Mouse (Mus musculus): Measurements from ENCODE around the gene Zdhhc1. TPM values are rescaled to one million over a fixed set of nuclear protein-coding genes. Genes with fewer than 3 reads are reported as not detected.

The Zdhhc1 gene
- total RNA-seq, 2 experiments from 2014 or later: 12.8 to 13.6 TPM

DNA sequence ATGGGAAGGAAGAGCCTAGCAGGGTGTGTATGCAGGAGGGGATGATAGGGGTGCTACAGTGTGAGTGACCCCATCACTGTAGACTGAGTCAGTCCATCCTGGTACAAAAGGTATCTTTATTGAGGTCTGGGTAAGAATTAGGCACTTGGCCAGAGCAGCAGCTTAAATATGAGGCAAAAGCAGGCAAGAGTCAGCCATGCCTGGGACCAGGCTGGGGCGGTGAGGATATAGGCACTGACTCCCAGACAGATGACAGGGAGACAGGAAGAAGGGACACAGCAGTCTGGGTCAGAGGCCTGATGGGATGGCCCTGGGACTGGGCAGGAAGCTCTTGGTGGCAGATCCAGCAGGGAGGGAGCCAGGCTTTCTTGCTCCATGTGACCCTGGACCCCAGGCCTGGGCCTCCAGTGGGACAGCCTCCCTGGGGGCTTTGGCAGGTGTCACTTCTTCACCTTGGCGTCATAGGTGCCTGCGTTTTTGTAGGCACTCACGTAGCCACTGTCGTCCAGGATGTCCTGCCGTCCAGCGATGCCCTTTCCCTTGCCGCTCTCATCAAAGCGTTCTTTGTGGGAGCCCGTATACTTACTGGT lies 29.2 kb downstream of the Zdhhc1 start:
- intact Hi-C loops (cut with DNase I): no loop called here
- no peak for DNase-seq (ENCODE audit: low spot score)

DNA sequence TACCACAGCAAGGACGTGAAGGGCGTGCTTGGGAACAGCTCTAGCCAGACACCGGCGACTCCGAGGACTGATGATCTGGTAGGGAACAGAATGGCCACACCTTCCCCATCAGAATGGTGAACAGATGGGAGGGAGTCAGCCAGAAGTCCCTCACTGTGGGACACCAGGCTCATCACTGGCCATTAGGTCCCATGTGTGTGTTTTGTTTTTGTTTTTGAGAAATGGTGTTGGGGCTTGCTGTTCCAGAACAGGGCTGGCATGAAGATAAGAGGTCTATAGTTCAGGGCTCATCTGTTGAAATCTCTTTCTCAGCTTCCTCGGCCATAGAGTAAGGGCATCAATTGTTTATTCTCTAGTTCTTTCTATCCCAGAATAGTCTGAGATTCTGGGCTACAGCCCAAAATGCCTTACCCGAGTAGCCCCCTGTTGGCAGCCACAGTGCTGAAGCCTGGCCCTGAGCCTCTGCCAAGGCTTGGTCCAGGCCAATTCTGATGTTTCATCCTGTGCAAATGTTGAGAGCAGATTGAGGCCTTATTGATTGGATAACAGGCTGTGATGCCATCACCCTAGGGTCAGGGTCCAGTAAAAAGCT lies 29.9 kb downstream of the Zdhhc1 start:
- intact Hi-C loops (cut with DNase I): no loop called here
- DNase-seq (ENCODE audit: low spot score): no peak

DNA sequence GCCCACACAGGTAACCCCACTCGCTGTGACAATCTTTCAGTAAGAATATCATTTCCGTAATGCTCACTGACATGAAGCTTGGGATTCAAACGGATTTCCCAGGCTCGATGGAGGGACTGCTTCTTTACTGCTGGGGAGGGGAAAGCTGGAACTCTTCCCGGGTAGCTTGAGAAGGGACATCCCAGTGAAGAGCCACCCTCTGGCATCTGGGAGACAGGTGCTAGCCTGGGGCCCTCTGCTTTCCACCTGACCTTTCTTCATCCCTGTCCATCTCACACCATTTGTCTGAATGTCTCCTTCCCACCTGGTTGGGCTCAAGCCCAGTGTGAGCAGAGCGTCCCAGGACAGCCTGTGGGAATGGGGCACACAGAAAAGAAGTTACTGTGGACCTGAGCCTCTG lies 30.5 kb downstream of the Zdhhc1 start:
- DNase-seq (ENCODE audit: low spot score): no peak
- intact Hi-C loops (cut with DNase I): no loop called here

DNA sequence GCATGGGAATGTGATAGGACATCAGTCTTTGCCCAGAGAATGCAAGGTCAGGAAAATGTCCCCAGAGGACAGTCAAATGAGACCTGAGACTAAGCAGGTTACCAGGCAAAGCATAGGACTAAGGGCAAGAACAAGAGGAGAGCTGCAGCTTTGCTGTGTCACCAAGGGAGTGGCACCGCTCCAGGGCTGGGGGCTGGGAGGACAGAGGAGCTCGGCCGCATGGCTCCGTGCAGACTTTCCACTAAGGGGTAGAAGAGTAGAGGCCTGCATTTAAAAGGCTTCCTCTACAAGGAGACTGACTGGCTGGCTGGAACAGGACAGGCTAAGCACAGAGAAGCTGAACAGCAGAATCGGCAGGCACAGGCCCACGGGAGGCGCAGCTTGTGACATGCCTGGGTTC lies 32.1 kb downstream of the Zdhhc1 start:
- intact Hi-C loops (cut with DNase I): no loop called here
- DNase-seq (ENCODE audit: low spot score): no peak

DNA sequence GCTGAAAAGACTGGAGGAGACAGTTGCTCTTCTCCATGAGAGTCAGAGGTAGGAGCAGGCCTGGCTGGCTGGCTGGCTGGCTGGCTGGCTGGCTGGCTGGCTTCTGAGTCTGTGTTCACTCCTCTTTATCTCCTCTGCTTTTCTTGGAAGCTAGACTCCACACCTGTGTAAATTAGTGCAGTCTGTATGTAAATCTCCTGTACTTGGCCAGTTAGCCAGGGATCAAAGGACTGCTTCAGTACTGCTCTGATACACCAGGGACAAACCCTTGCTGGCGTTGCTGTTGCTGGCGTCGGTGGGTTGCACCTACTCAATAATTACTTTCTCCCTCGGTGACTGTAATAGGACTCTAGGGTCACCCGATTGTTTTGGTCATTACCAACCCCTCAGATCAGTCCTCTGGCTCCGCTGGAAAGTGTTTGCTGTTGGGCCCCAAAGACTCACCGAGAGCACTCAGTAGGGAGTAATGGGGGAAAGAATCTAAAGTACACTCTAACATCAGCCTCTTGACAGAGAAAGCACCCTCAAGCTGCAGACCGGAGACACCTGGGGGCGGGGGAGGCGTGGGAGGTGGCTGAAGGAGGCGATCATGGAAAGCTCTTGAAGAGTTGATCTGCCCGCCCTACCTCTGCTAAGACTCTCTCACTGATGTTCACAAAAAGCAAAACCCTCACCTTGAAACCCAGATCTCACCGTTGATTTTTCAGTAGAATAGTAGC lies 35.5 kb downstream of the Zdhhc1 start:
- DNase-seq (ENCODE audit: low spot score): no peak
- intact Hi-C loops (cut with DNase I): no loop called here

DNA sequence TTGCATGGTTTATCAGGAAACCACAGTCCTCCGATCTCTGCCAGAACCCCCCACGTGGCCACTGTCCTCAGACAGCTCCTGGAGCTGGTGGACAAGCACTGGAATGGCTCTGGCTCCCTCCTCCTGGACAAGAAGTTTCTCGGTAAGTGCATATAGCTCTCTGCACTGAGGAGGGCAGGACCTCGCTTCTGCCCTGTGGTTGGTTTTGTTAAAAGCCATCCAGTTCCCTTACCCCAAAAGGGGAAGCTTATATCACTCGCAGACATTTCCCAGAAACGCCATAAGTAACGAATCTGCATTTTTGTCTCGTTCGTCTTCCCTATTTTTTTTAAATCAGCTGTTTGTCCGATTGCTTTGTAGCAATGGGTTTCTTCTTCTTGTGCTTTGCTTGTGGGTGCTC lies 41.5 kb downstream of the Zdhhc1 start:
- intact Hi-C loops (cut with DNase I): no loop called here
- no peak for DNase-seq (ENCODE audit: low spot score)

DNA sequence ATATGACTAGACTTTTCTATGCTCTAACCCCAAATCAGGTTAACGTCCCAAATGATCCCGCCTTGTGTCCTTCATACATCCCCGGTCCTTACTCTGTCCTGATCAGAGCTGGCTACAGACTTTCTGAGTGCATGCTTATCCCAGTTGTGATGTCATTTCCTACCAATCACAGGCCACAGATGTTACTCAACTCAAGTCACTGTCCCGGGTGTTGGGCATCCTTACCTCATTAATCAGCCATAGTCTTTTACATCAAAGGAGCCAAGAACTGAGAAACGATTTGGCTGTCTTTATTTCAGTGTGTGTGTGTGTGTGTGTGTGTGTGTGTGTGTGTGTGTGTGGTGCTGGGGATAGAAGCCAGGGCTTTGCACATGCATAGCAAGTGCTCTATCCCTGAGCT lies 42.6 kb downstream of the Zdhhc1 start:
- intact Hi-C loops (cut with DNase I): no loop called here
- no peak for DNase-seq (ENCODE audit: low spot score)

DNA sequence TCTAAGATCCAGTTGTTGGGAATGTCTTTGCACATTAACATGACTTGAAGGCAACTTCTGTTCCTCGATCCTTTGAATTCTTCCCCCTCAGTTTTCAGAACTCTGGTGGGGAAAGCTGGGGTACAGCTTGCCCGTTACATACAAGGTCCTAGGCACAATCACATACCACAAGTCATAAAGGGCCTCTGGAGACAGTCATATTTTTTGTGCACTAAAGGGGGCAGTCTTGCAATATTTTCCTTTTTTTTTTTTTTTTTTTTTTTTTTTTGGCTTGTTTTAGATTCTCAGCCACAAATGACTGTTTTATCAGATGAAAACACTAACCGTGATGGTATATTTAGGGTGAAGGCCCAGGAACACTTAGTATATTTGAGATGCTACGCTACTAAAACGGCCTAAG lies 43.4 kb downstream of the Zdhhc1 start:
- intact Hi-C loops (cut with DNase I): no loop called here
- no peak for DNase-seq (ENCODE audit: low spot score)

DNA sequence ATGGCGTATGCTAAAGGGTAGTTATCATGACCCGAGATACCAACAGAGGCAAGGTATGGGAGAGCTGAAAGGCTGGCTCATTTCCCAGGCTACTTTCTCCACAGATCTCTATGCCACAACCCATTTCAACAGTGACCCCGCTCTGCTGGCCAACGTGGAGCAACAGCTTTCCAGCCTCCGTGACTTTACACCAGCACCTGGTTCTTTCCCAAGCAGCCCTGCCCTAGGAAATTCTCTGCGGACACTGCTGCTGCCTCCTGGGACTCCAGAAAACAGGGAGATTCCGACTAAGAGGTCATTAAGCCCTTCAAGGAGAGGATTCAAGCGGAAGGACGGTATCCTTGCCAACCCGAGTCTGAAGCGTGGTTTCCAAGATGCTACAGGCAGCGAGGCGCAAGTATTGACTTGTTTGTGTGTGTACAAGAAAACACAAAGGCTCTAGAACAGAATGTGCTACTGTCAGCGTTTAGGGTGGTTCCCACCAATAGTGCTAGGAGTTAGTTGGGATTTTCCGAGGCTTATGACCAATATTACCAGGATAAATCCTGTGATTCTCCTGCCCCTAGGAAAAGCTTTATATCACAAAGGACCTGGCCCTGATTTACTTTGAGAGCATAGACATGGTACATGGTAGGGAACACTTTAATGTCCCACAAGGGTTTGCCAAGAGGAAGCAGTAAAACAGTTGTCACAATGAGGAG lies 44.6 kb downstream of the Zdhhc1 start:
- DNase-seq (ENCODE audit: low spot score): no peak
- intact Hi-C loops (cut with DNase I): no loop called here

DNA sequence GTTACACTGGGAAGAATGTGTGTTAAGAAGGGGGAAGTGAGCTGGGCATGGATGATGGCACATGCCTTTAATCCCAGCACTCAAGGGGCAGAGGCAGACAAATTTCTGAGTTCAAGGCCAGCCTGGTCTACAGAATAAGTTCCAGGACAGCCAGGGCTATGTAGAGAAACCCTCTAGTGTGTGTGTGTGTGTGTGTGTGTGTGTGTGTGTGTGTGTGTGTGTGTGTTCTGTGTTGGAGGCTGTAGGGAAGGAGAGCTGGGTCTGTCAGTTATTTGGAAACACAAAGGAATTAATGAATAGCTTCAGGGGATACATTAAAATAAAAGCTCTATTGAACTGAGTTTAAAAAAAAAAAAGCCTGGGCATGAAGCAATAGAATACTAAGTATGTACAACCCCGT lies 45.7 kb downstream of the Zdhhc1 start:
- no peak for DNase-seq (ENCODE audit: low spot score)
- intact Hi-C loops (cut with DNase I): no loop called here

DNA sequence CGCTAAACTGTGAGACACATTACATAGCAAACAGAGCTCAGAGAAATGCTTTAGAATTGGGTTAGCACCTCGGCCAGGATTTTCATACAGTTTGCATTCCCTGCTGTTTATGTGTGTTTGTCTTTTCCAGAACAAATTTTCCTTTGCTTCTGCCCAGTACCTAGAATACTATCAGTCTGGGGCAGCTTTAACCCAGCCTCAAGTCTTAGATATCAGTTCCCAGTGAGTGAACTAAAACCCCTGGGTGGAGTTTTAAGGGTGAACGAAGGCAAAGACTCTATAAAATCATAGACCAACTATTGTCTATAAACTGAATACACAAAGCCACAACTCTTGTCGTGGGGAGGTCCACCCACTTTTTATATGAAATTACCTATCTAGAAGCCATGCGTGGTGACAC lies 48.1 kb downstream of the Zdhhc1 start:
- DNase-seq (ENCODE audit: low spot score): no peak
- intact Hi-C loops (cut with DNase I): no loop called here

DNA sequence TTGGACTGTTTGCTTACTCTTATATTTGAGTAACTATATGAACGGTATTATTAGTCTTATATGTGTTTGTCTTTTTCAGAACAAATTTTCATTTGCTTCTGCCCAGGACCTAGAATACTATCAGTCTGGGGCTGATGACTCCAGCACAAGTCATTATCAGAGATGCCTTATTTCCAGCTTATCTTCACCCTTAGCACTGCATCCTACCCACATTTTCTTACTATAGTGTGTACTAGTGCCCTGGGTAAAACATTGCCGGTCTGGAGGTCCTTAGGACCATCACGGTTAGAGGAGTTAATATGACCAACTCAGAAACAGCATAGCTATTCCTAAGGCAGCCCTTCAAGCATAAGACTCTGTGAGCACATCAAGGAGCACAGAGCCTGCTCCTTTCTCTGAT lies 48.5 kb downstream of the Zdhhc1 start:
- intact Hi-C loops (cut with DNase I): no loop called here

DNA sequence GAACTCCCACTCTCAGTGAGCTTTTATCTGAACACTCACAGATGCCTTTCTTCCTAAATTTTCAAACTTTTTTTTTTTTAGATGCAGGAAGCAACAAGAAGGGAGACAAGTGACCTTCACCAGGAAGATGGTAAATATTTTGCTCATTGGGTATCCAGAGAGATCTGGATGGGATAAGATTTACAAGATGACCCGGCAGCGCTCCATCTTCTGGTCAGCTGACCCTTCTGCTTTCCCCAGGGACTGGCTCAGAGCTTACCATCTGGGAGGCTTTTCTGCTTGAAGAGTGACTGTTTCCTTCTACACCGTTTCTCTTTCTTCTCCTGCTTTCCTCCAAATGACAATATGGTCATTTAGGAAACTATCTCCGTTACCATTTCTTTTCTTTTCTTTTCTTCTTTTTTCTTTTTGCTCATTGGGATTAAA lies 50.6 kb downstream of the Zdhhc1 start:
- intact Hi-C loops (cut with DNase I): no loop called here
- peak; percentile 16 for DNase-seq (ENCODE audit: low spot score)

More for the DNA sequence above, 48.5 kb downstream of the Zdhhc1 start:
- DNase-seq (ENCODE audit: low spot score): no peak

DNA sequence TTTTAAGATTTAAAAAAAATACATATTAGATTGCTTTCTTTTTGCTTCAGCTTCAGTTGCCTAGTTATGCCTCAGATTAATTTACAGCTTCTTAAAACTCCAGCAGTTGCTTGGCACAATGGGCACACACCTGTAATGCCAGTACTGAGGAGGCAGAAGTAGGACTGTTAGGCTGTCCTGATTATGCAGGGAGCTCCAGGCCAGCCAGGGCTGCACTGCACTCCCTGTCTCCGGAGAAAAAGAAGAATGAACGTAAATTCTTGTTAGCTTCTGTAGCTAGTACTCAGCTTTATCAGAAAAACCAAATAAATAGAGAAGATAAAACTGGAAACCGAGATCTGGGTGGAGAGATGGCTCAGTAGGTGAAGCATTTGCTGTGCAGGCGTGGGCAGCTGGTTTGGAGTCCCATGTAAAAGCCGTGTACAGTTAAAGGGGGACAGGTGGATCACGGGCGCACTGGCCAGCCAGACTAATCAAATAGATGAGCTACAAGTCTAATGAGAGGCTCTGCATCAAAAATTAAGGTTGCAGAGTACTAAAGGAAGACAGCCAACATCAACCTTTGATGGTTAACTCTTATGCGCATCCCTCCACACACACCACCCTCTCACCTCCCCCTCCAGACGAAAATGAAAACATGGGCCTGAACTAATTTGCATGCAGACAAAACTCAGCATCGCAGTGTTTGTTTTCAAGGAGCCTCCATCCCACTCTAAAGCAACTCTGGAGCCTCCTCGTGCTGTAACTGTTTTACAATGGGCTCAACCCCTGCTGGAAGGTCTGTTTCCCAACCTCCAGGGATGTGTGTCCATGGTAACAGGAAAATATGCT lies 51.2 kb downstream of the Zdhhc1 start:
- intact Hi-C loops (cut with DNase I): no loop called here
- no peak for DNase-seq (ENCODE audit: low spot score)

DNA sequence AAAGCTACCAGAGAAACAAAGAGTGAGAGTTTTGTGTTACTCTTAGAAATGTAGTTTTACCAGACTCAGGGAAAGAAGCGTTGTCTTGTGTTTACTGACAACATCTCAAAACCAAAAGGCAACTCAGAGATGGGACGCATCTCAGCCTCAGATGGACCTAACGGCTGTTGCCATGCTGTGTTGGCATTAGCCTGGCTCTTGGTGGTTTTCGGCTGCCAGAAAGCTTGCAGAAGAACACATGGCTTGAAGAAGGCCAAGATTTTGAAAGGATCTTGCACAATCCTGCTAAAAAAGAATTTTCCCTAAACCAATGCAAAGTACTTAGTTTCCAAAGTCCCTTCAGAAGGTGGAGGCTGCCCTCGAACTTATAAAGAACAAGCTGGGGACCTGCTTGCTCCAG lies 54.0 kb downstream of the Zdhhc1 start:
- DNase-seq (ENCODE audit: low spot score): no peak
- intact Hi-C loops (cut with DNase I): no loop called here

DNA sequence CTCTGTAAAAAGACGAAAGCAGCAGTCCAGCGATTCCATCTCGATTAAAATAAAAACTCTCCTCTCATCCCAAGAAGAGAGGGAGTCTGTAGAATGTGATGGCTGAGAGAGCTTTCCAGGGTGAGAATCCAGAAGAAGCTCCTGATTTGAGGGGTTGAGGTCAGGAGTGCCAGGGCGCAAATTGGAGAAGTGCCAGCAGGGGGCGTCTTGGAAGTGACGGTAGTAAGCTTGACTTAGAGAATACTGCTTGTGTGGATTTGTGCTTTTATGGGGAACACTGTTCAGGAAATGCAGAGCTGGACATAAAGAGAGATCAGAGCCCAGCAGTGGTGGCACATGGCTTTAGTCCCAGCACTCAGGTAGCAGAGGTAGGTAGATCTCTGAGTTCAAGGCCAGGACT lies 55.3 kb downstream of the Zdhhc1 start:
- intact Hi-C loops (cut with DNase I): no loop called here
- no peak for DNase-seq (ENCODE audit: low spot score)

DNA sequence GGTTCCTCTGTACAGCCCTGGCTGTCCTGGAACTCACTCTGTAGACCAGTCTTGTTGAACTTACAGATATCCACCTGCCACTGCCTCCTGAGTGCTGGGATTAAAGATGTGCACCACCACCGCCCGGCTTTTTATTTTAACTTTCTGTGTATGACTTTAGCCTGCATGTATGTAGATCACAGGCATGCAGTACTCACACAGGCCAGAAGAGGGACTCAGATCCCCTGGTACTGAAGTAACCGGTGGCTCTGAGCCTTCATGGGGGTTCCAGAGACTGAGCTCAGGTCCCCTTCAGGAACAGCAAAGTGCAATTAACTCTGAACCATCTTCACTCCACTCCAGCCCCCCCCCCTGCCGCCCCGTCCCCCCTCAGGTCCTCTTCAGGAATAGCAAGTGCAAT lies 57.8 kb downstream of the Zdhhc1 start:
- DNase-seq (ENCODE audit: low spot score): no peak
- intact Hi-C loops (cut with DNase I): no loop called here

DNA sequence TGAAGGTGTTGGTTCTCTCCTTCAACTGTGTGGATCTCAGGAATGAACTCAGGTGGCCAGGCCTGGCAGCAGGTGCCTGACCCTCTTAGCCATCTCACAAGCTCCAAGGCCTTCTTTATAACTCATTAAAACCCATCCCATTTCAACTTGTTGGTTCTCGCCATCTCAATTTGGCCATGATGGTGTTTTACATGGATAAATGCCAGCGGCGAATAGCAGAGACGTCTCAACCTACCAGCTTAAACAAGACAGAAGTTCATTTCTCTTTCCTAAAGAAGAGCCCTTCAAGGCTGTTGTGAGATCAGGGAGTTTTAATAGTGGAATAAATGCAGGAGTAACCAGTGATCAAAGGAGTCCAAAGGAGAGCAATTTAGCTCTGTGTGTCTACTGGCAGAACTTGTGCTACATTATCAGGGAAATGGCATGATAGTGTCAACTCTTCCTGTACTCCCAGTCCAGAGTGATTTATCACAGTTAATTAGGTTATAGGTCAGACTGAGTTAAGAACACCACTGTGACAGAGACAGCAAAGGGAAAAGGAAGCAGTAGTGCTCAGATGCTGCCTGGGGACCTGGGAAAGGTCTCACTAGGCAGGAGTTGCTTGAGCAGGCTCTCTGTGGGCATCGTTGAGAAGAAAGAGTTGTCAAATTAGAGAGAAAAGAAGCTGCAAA lies 59.5 kb downstream of the Zdhhc1 start:
- DNase-seq (ENCODE audit: low spot score): no peak
- intact Hi-C loops (cut with DNase I): no loop called here

DNA sequence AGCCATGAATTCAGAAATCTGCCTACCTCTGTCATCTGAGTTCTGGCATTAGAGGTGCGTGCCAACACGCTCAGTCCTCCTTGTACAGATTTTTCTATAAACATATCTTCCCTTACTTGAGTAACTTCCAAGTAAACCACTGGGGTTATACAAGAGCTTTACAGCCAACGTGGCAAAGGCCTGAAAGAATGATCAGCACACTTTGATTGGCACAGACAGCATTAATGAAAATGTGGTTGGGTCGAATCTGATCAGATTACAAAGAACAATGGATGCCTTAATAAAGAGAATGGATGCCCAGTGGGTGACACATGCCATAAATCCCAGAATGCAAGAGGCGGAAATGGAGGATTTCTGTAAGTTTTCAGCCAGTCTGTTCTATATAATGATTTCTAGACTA lies 60.5 kb downstream of the Zdhhc1 start:
- DNase-seq (ENCODE audit: low spot score): no peak
- intact Hi-C loops (cut with DNase I): no loop called here

DNA sequence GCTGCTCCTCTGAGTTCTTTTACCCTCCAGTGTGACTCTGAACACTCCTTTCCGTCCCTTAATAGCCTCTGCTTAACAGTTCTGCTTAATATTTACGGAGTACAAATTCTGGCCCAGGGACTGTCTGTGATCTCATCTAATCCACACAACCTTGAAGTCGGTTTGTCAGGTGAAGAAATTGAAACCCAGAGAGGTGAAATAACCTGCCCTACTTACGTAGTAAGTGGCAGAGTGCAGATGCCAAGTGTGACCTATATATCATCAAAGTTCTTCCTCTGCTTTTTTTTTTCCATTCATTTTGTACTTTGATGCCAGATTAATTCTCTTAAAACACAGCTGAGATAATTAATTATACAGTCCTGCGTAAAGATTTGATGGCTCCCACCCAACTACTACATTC lies 62.6 kb downstream of the Zdhhc1 start:
- intact Hi-C loops (cut with DNase I): no loop called here
- DNase-seq (ENCODE audit: low spot score): no peak
